Mouse (Mus musculus) forebrain, postnatal 0 days (tissue): ENCODE data around the gene Polr2a. TPM values are rescaled to one million over a fixed set of nuclear protein-coding genes. Genes with fewer than 3 reads are reported as not detected.

Source experiments
- ATAC-seq: fragments of 200-750 bp; cut with Nextera tagmentation; 2 replicates; pipeline ENCODE4 v1.8.0; 2017; ENCODE audit warnings: mild to moderate bottlenecking, moderate library complexity
- DNase-seq: peaks from one replicate; pipeline ENCODE4 v3.0.0-alpha.2; 2015
- H3K27ac ChIP-seq: fragments of 300-500 bp; sonication (generic); 2 replicates; pipeline ENCODE4 v1.5.1; 2014; ENCODE audit warnings: low read depth, mild to moderate bottlenecking, antibody characterized with exemption, low read length, moderate library complexity, mixed read lengths
- H3K27me3 ChIP-seq: fragments of 300-500 bp; sonication (generic); 2 replicates; pipeline ENCODE4 v1.6.1; 2014; ENCODE audit warnings: mild to moderate bottlenecking, low read length, mixed read lengths; ENCODE audit not compliant: insufficient read depth
- H3K36me3 ChIP-seq: fragments of 300-500 bp; sonication (generic); 2 replicates; pipeline ENCODE4 v1.6.1; 2014; ENCODE audit warnings: mild to moderate bottlenecking, moderate library complexity; ENCODE audit not compliant: insufficient read depth
- H3K4me1 ChIP-seq: fragments of 300-500 bp; sonication (generic); 2 replicates; pipeline ENCODE4 v1.6.1; 2014; ENCODE audit warnings: antibody characterized with exemption; ENCODE audit not compliant: insufficient read depth
- H3K4me2 ChIP-seq: fragments of 300-500 bp; sonication (generic); 2 replicates; pipeline ENCODE4 v1.6.1; 2014; ENCODE audit warnings: low read depth, mild to moderate bottlenecking, moderate library complexity
- H3K4me3 ChIP-seq: fragments of 300-500 bp; sonication (generic); 2 replicates; pipeline ENCODE4 v1.5.1; 2014; ENCODE audit warnings: low read depth, low read length, mixed read lengths
- H3K9ac ChIP-seq: fragments of 300-500 bp; sonication (generic); 2 replicates; pipeline ENCODE4 v1.6.1; 2014; ENCODE audit warnings: mild to moderate bottlenecking
- H3K9me3 ChIP-seq: fragments of 300-500 bp; sonication (generic); 2 replicates; pipeline ENCODE4 v1.6.1; 2016; ENCODE audit warnings: low read length
- CTCF ChIP-seq: sonication (generic); IDR thresholded peaks from 2 replicates; pipeline ENCODE4 v1.5.1; 2016; ENCODE audit warnings: antibody characterized with exemption, control low read depth, low read depth
- WGBS: fragments of 180-500 bp; shearing (Covaris S2); extraction: QIAGEN DNeasy Blood & Tissue Kit; methylation state at CpG from one replicate; pipeline ENCODE4 v1.1.7; 2014; 5-methylcytosine and 5-hydroxymethylcytosine counted together
- polyA plus RNA-seq: library from polyadenylated mRNA; unstranded; fragments of >200 nt; fragmentation: Nextera tagmentation; extraction: Ambion mirVana; gene quantifications from 2 replicates; pipeline ENCODE4 v1.2.1, GENCODE M21; 2015
- total RNA-seq: library from RNA; depleted of rRNA; stranded (reverse); fragments of >200 nt; gene quantifications from 2 replicates; pipeline ENCODE4 v1.2.3, GENCODE M21; 2014

Polr2a gene
- total and polyA plus RNA-seq, 2 experiments from 2014 or later, result 10.0 to 20.5 TPM

DNA sequence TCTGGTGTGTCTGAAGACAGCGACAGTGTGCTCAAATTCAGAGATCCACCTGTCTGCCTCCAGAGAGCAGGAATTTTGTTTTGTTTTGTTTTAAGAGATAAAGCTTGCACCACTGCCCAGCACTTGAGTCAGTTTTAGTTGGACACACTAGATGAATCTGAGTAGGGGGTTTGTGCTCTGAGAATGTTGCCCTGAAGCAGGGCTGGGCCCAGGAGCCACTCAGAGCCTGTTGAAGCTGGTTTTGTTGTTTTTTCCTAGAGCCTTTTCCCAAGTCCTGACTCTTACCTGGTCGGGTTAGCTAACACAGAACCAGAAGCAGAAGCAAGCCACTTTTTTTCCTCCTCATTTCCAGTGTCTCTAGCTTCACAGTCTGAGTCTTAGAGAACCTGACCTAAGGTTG is 47.4 kb downstream of the Polr2a start:
- Histone ChIP-seq H3K4me2 (no peak overlapping the region), H3K9me3 (no peaks in the 10 kb centered on the region), H3K4me3 (no peak overlapping the region), H3K27me3 (no peaks in the 10 kb centered on the region), H3K4me1 (0 out of 2 replicates have a peak, but pooled peaks cover 2% of the 10 kb centered on the region), H3K9ac (no peak overlapping the region), H3K27ac (no peak overlapping the region), H3K36me3 (no peaks in the 10 kb centered on the region)
- ATAC-seq, result no peak
- TF ChIP-seq CTCF, result no peak
- DNase-seq, result no peak
- WGBS, result 79% methylated on average over 2 of the region's 2 CpGs

DNA sequence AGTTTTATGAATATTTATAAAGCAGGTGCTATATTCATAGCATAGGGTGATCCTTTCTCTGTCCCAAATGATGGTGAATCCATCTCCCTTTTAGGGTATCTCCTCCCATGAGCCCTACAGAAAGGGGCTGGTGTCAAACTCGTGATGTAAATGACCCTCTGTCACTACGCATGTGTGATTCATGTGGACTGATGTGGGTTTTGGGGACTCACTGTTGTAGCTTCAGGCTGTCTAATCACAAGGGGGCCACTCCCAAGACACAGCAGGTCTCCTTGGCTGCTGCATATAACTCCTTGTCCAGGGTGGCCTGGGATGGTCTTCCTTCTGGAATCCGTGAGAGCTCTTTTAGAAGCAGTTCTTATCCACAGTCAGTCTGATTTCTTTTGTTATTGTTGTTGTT is 48.0 kb downstream of the Polr2a start:
- DNase-seq (no peak), ATAC-seq (no peak)
- no peak overlapping the region for H3K27ac ChIP-seq
- H3K36me3 ChIP-seq, result no peaks in the 10 kb centered on the region
- no peak overlapping the region for H3K4me3 ChIP-seq
- H3K4me2 ChIP-seq, result no peak overlapping the region
- H3K9ac ChIP-seq, result no peak overlapping the region
- H3K27me3 ChIP-seq, result no peaks in the 10 kb centered on the region
- H3K4me1 ChIP-seq, result 0 out of 2 replicates have a peak, but pooled peaks cover 2% of the 10 kb centered on the region
- WGBS, result 68% methylated on average over 3 of the region's 3 CpGs
- TF ChIP-seq CTCF, result no peak
- H3K9me3 ChIP-seq, result no peaks in the 10 kb centered on the region

DNA sequence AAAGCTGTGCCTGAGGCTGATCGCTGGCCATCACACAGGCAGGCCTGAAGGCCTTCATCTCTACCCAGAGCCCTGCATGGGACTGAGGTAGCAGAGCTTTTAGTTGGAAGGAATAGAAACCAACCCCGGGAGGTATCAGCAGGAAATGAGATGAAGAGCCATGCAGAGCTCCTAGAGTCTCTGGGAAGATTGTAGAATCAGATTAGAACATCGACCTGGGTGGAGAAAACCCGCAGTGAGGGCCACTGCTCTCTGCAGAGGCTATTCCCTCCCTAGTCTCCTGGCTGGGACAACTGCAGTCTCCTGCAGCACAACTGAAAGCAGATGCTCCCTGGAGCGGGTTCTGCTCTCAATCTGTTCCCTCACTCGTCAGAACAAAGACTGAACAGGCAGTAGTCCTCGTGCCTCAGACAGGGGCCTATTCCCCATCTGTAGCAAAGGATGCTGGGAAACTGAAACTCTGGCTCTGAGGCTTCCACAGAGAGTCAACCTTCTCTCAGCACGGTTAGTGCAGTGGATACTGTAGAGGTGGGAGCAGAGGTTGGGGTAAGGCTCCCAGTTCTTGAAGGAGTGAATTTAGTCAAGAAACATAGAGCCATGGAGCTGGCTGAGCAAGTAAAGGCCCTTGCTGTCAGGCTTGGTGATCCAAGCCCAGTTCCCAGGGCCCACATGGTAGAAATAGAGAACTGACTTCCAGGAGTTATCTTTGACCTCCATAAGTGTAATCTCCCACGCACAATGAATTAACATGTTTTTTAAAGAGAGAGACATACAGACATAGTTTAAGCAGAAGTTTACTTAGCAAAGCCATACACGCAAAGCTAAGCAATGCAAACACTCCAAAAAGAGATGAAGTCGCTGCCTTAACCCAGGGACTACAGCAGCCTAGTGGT is 48.6 kb downstream of the Polr2a start:
- Histone ChIP-seq H3K36me3 (no peaks in the 10 kb centered on the region), H3K27ac (no peak overlapping the region), H3K9me3 (no peaks in the 10 kb centered on the region), H3K4me1 (0 out of 2 replicates have a peak, but pooled peaks cover 2% of the 10 kb centered on the region), H3K27me3 (no peaks in the 10 kb centered on the region), H3K4me2 (no peak overlapping the region), H3K9ac (no peak overlapping the region), H3K4me3 (no peak overlapping the region)
- DNase-seq (no peak), ATAC-seq (no peak)
- WGBS, result 53% methylated on average over 11 of the region's 11 CpGs
- TF ChIP-seq CTCF, result no peak

DNA sequence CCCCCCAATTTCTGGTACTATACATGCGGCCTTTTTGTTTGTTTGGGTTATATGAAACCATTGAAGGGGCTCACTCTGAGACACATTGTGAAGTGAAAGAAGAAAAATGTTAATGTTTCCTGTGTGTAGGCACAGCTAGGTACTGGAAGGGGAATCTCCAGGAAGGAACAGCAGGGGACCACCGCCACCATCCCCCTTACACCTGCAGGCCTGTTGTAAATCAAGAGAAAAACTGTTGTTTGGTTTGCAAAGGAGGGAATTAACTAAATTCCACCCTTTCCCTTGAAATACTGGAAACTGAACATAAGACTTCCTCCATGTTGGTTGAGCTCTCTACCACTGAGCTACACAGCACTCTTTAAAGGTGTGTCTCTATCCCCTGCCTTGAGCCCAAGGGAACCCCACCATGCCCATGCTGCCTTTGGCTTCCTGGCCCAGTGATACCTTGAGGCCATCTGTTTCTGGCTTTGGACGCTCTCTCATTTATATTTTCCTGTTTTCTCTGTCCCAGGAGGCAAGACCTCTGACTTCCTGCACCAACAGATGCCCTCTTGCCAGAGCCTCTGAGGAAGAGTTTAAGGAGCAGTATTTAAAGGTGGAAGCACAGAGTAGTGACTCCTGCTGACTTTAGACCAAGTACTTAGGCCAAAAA is 49.7 kb downstream of the Polr2a start:
- H3K27ac ChIP-seq, result no peak overlapping the region
- H3K4me2 ChIP-seq, result no peak overlapping the region
- no peak overlapping the region for H3K9ac ChIP-seq
- no peaks in the 10 kb centered on the region for H3K36me3 ChIP-seq
- ATAC-seq (no peak), DNase-seq (no peak)
- no peak overlapping the region for H3K4me3 ChIP-seq
- TF ChIP-seq CTCF, result no peak
- H3K4me1 ChIP-seq, result 0 out of 2 replicates have a peak, but pooled peaks cover 2% of the 10 kb centered on the region
- H3K9me3 ChIP-seq, result no peaks in the 10 kb centered on the region
- 92% methylated on average over 3 of the region's 3 CpGs for WGBS
- no peaks in the 10 kb centered on the region for H3K27me3 ChIP-seq

DNA sequence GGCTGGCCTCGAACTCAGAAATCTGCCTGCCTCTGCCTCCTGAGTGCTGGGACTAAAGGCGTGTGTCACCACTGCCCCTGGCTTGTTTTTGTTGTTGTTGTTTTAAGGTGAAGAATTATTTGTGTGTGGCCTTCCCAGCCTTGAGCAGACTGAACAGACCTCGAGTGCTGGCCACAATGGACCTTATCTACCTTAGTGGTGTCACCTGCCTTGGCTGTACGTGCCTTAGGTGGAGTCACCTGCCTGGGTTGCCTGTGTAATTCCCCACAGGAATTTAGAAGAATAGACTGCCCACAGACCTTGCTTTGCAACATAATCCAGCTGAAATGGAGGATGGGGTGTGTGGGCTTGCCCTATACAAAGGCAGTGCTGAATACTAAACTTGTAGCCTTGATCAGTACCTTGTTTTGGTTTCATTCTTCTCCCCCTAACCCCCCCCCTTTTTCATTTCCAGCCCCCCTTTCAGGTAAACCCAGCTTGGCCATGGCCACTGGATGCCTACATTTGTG is 50.5 kb downstream of the Polr2a start:
- Histone ChIP-seq H3K36me3 (no peaks in the 10 kb centered on the region), H3K4me3 (no peak overlapping the region), H3K9ac (no peak overlapping the region), H3K27ac (no peak overlapping the region), H3K9me3 (no peaks in the 10 kb centered on the region), H3K4me1 (0 out of 2 replicates have a peak, but pooled peaks cover 2% of the 10 kb centered on the region), H3K4me2 (no peak overlapping the region), H3K27me3 (no peaks in the 10 kb centered on the region)
- WGBS, result 88% methylated on average over 4 of the region's 4 CpGs
- no peak for TF ChIP-seq CTCF
- DNase-seq (no peak), ATAC-seq (no peak)

DNA sequence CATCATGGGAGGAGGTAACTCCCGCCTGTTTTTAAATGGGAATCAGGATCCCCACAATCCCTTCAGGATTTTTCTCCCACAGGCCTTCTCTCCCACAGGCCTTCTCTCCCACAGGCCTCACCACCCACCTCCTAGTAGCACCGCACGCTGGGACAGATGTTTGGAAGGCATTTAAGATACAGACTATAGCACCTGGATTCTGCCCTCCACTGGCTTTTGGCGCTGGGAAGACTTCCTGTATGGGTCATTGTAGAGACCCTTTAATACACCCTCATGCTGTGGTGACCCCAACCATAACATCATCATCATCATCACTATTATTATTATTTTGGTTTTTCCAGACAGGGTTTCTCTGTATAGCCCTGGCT is 51.0 kb downstream of the Polr2a start:
- Histone ChIP-seq H3K9ac (no peak overlapping the region), H3K9me3 (no peaks in the 10 kb centered on the region), H3K4me2 (no peak overlapping the region), H3K4me3 (no peak overlapping the region), H3K4me1 (0 out of 2 replicates have a peak, but pooled peaks cover 2% of the 10 kb centered on the region), H3K27me3 (no peaks in the 10 kb centered on the region), H3K36me3 (no peaks in the 10 kb centered on the region), H3K27ac (no peak overlapping the region)
- TF ChIP-seq CTCF, result no peak
- DNase-seq, result no peak
- whole genome bisulfite sequencing, result 93% methylated on average over 4 of the region's 4 CpGs
- ATAC-seq, result no peak
